Mouse (Mus musculus): ENCODE data around the gene Alg5. TPM values are rescaled to one million over a fixed set of nuclear protein-coding genes. Genes with fewer than 3 reads are reported as not detected.
A peak's percentile ranks its signal among the peaks of the same experiment; 100 is the strongest.
"Not testable (repeated sequence)": the region's sequence is repeated elsewhere in the genome, so short reads cannot be mapped to it uniquely, and the experiment has no call there.

The Alg5 gene
- polyA plus RNA-seq (2014; fragmentation: Nextera tagmentation; extraction: Ambion mirVana), result 66.3 and 71.5 TPM in 2 replicates

GRCm38 (mm10) chr3:54735247-54736046 lies at the start of gene Alg5, which contains the start of gene Exosc8:
TSS of gene Alg5 (plus strand) at chr3:54735539.
TSS of gene Exosc8 (minus strand) at chr3:54735393.
- ATAC-seq (ENCODE audit: low read depth), result peak; percentile 95
- WGBS, result under 1% methylated on average over 33 of the region's 65 CpGs
- peak; percentile 79 for DNase-seq (ENCODE audit: low spot score)
- Histone ChIP-seq H3K4me2 (ENCODE audit: low read depth, low read length) (peak within 1 kb of the TSS; percentile 88), H3K27ac (replicated peaks; ENCODE audit: low read depth, low read length) (peak within 1 kb of the TSS; percentile 99), H3K4me1 (ENCODE audit: control insufficient read depth, insufficient read depth, low read length) (no peaks in the 10 kb centered on the region; the same call in 1 of the 2 replicates), H3K27me3 (replicated peaks; ENCODE audit: control insufficient read depth, insufficient read depth, low read length) (no peaks in the 10 kb centered on the region), H3K36me3 (ENCODE audit: control insufficient read depth, insufficient read depth, low read length) (peaks cover 56% of the 10 kb centered on the region), H3K9ac (ENCODE audit: low read depth, low read length) (peak within 1 kb of the TSS; percentile 79), H3K4me3 (ENCODE audit: low read depth, low read length) (peak within 1 kb of the TSS; percentile 96), H3K9me3 (ENCODE audit: control insufficient read depth, low read length) (no peaks in the 10 kb centered on the region)

- H3K4me2 ChIP-seq (ENCODE audit: low read depth, low read length), result no peak overlapping the region
- no peak for DNase-seq (ENCODE audit: low spot score)
- H3K36me3 ChIP-seq (ENCODE audit: control insufficient read depth, insufficient read depth, low read length), result no peaks in the 10 kb centered on the region
- H3K9me3 ChIP-seq (ENCODE audit: control insufficient read depth, low read length), result no peaks in the 10 kb centered on the region
- no peak for ATAC-seq (ENCODE audit: low read depth)
- no peak overlapping the region for H3K9ac ChIP-seq (ENCODE audit: low read depth, low read length)
- WGBS, result 70% methylated on average over 2 of the region's 2 CpGs
- H3K27ac ChIP-seq (replicated peaks; ENCODE audit: low read depth, low read length), result no peak overlapping the region
- no peak overlapping the region for H3K4me3 ChIP-seq (ENCODE audit: low read depth, low read length)
- no peaks in the 10 kb centered on the region for H3K4me1 ChIP-seq (ENCODE audit: control insufficient read depth, insufficient read depth, low read length)
- no peaks in the 10 kb centered on the region for H3K27me3 ChIP-seq (replicated peaks; ENCODE audit: control insufficient read depth, insufficient read depth, low read length)
Observed at GRCm38 (mm10) chr3:54687245-54687644, 48.1 kb upstream of the Alg5 start.

GRCm38 (mm10) chr3:54689091-54689490 lies 46.2 kb upstream of the Alg5 start:
- peak; percentile 70 for DNase-seq (ENCODE audit: low spot score)
- H3K9ac ChIP-seq (ENCODE audit: low read depth, low read length), result no peak overlapping the region
- WGBS, result 38% methylated on average over 2 of the region's 2 CpGs
- no peak overlapping the region for H3K4me3 ChIP-seq (ENCODE audit: low read depth, low read length)
- H3K4me2 ChIP-seq (ENCODE audit: low read depth, low read length), result no peak overlapping the region
- H3K9me3 ChIP-seq (ENCODE audit: control insufficient read depth, low read length), result no peaks in the 10 kb centered on the region
- no peaks in the 10 kb centered on the region for H3K27me3 ChIP-seq (replicated peaks; ENCODE audit: control insufficient read depth, insufficient read depth, low read length)
- no peaks in the 10 kb centered on the region for H3K4me1 ChIP-seq (ENCODE audit: control insufficient read depth, insufficient read depth, low read length)
- no peak overlapping the region for H3K27ac ChIP-seq (replicated peaks; ENCODE audit: low read depth, low read length)
- H3K36me3 ChIP-seq (ENCODE audit: control insufficient read depth, insufficient read depth, low read length), result no peaks in the 10 kb centered on the region
- no peak for ATAC-seq (ENCODE audit: low read depth)

GRCm38 (mm10) chr3:54692202-54693055 lies 42.9 kb upstream of the Alg5 start, which contains the start of gene Supt20:
TSS of gene Supt20 (plus strand) at chr3:54692807.
- Histone ChIP-seq H3K4me2 (ENCODE audit: low read depth, low read length) (peak within 1 kb of the TSS; percentile 92), H3K9me3 (ENCODE audit: control insufficient read depth, low read length) (no peaks in the 10 kb centered on the region), H3K4me3 (ENCODE audit: low read depth, low read length) (peak within 1 kb of the TSS; percentile 65), H3K9ac (ENCODE audit: low read depth, low read length) (peak within 1 kb of the TSS; percentile 71), H3K4me1 (ENCODE audit: control insufficient read depth, insufficient read depth, low read length) (peaks cover 4% of the 10 kb centered on the region; the same call in 1 of the 2 replicates), H3K36me3 (ENCODE audit: control insufficient read depth, insufficient read depth, low read length) (peaks cover 22% of the 10 kb centered on the region), H3K27ac (replicated peaks; ENCODE audit: low read depth, low read length) (peak within 1 kb of the TSS; percentile 81), H3K27me3 (replicated peaks; ENCODE audit: control insufficient read depth, insufficient read depth, low read length) (no peaks in the 10 kb centered on the region)
- peak; percentile 99 for DNase-seq (ENCODE audit: low spot score)
- ATAC-seq (ENCODE audit: low read depth), result peak; percentile 99
- WGBS, result 2% methylated on average over 48 of the region's 65 CpGs

GRCm38 (mm10) chr3:54693056-54693415 lies 42.3 kb upstream of the Alg5 start:
- Histone ChIP-seq H3K4me1 (ENCODE audit: control insufficient read depth, insufficient read depth, low read length) (peaks cover 4% of the 10 kb centered on the region; the same call in 1 of the 2 replicates), H3K9me3 (ENCODE audit: control insufficient read depth, low read length) (no peaks in the 10 kb centered on the region), H3K9ac (ENCODE audit: low read depth, low read length) (peak overlapping the region; percentile 71), H3K27ac (replicated peaks; ENCODE audit: low read depth, low read length) (peak overlapping the region; percentile 78), H3K4me2 (ENCODE audit: low read depth, low read length) (peak overlapping the region; percentile 53), H3K27me3 (replicated peaks; ENCODE audit: control insufficient read depth, insufficient read depth, low read length) (no peaks in the 10 kb centered on the region), H3K36me3 (ENCODE audit: control insufficient read depth, insufficient read depth, low read length) (peaks cover 22% of the 10 kb centered on the region), H3K4me3 (ENCODE audit: low read depth, low read length) (peak overlapping the region; percentile 65)
- ATAC-seq (ENCODE audit: low read depth), result no peak
- no peak for DNase-seq (ENCODE audit: low spot score)
- 1% methylated on average over 8 of the region's 8 CpGs for WGBS

GRCm38 (mm10) chr3:54699759-54700301 lies 35.5 kb upstream of the Alg5 start:
- H3K36me3 ChIP-seq (ENCODE audit: control insufficient read depth, insufficient read depth, low read length), result peaks cover 81% of the 10 kb centered on the region
- H3K27ac ChIP-seq (replicated peaks; ENCODE audit: low read depth, low read length), result no peak overlapping the region
- no peaks in the 10 kb centered on the region for H3K9me3 ChIP-seq (ENCODE audit: control insufficient read depth, low read length)
- 81% methylated on average over 5 of the region's 5 CpGs for WGBS
- H3K4me3 ChIP-seq (ENCODE audit: low read depth, low read length), result no peak overlapping the region
- DNase-seq (ENCODE audit: low spot score) (no peak), ATAC-seq (ENCODE audit: low read depth) (no peak)
- no peak overlapping the region for H3K4me2 ChIP-seq (ENCODE audit: low read depth, low read length)
- no peaks in the 10 kb centered on the region for H3K27me3 ChIP-seq (replicated peaks; ENCODE audit: control insufficient read depth, insufficient read depth, low read length)
- H3K4me1 ChIP-seq (ENCODE audit: control insufficient read depth, insufficient read depth, low read length), result no peaks in the 10 kb centered on the region
- no peak overlapping the region for H3K9ac ChIP-seq (ENCODE audit: low read depth, low read length)

- not testable (repeated sequence) for H3K9me3 ChIP-seq (ENCODE audit: control insufficient read depth, low read length); ATAC-seq (ENCODE audit: low read depth); H3K4me1 ChIP-seq (ENCODE audit: control insufficient read depth, insufficient read depth, low read length); H3K9ac ChIP-seq (ENCODE audit: low read depth, low read length); DNase-seq (ENCODE audit: low spot score); H3K27ac ChIP-seq (replicated peaks; ENCODE audit: low read depth, low read length); H3K4me2 ChIP-seq (ENCODE audit: low read depth, low read length); H3K4me3 ChIP-seq (ENCODE audit: low read depth, low read length); H3K27me3 ChIP-seq (replicated peaks; ENCODE audit: control insufficient read depth, insufficient read depth, low read length)
- 94% methylated on average over 8 of the region's 8 CpGs for WGBS
- H3K36me3 ChIP-seq (ENCODE audit: control insufficient read depth, insufficient read depth, low read length), result peaks cover 90% of the 10 kb centered on the region
Observed at GRCm38 (mm10) chr3:54704106-54704505, 31.2 kb upstream of the Alg5 start.

- no peak overlapping the region for H3K9ac ChIP-seq (ENCODE audit: low read depth, low read length)
- H3K4me1 ChIP-seq (ENCODE audit: control insufficient read depth, insufficient read depth, low read length), result no peaks in the 10 kb centered on the region
- WGBS, result 88% methylated on average over 9 of the region's 9 CpGs
- ATAC-seq (ENCODE audit: low read depth), result no peak
- no peaks in the 10 kb centered on the region for H3K27me3 ChIP-seq (replicated peaks; ENCODE audit: control insufficient read depth, insufficient read depth, low read length)
- no peak overlapping the region for H3K4me2 ChIP-seq (ENCODE audit: low read depth, low read length)
- H3K4me3 ChIP-seq (ENCODE audit: low read depth, low read length), result no peak overlapping the region
- no peak overlapping the region for H3K27ac ChIP-seq (replicated peaks; ENCODE audit: low read depth, low read length)
- DNase-seq (ENCODE audit: low spot score), result no peak
- peaks cover 87% of the 10 kb centered on the region for H3K36me3 ChIP-seq (ENCODE audit: control insufficient read depth, insufficient read depth, low read length)
- H3K9me3 ChIP-seq (ENCODE audit: control insufficient read depth, low read length), result no peaks in the 10 kb centered on the region
Observed at GRCm38 (mm10) chr3:54708972-54709371, 26.4 kb upstream of the Alg5 start.
